Mouse (Mus musculus) testis, adult 2 months (tissue): ENCODE results near the gene Sit1.
A peak's percentile ranks its signal among the peaks of the same experiment; 100 is the strongest.

Source experiments
- CTCF ChIP-seq: fragments of 200-500 bp; IDR thresholded peaks from 2 replicates; pipeline ENCODE4 v1.5.1; 2012; ENCODE audit warnings: low read depth, mild to moderate bottlenecking, inconsistent platforms, low read length, moderate library complexity; ENCODE audit not compliant: control insufficient read depth, insufficient read depth, insufficient replicate concordance
- POLR2A ChIP-seq: fragments of 200-500 bp; IDR thresholded peaks from 2 replicates; pipeline ENCODE4 v1.6.1; 2012; ENCODE audit warnings: low read depth, mild to moderate bottlenecking, inconsistent platforms, low read length, moderate library complexity; ENCODE audit not compliant: control insufficient read depth

- TF ChIP-seq CTCF (no peak), POLR2A (peak; percentile 31; the same call in 1 of the 2 replicates)
Observed at GRCm38 (mm10) chr4:43492821-43493185, 9.3 kb upstream of the Sit1 start, which contains the start of gene Ccdc107.
